Mouse (Mus musculus): ENCODE measurements around the gene Prdm13. TPM values are rescaled to one million over a fixed set of nuclear protein-coding genes. Genes with fewer than 3 reads are reported as not detected.

The Prdm13 gene
- polyA plus RNA-seq, 1 experiment from 2014 or later: not detected

- DNase-seq (ENCODE audit: low spot score) (no peak), ATAC-seq (no peak; the same call in 1 of the 2 replicates)
- Histone ChIP-seq H3K27ac (ENCODE audit: low read length) (no peak overlapping the region), H3K4me3 (ENCODE audit: low read depth, low read length) (no peak overlapping the region), H3K4me1 (ENCODE audit: insufficient read depth, low read depth, low read length) (no peaks in the 10 kb centered on the region), H3K9ac (replicated peaks; ENCODE audit: low read depth) (no peak overlapping the region), H3K9me3 (ENCODE audit: low read length) (no peaks in the 10 kb centered on the region), H3K27me3 (replicated peaks; ENCODE audit: insufficient read depth, low read length) (no peaks in the 10 kb centered on the region), H3K4me2 (replicated peaks; ENCODE audit: low read depth, low read length) (no peak overlapping the region), H3K36me3 (ENCODE audit: insufficient read depth, low read length) (no peaks in the 10 kb centered on the region)
- 58% methylated on average over 2 of the region's 2 CpGs for WGBS
- no peak for TF ChIP-seq EP300 (IDR thresholded peaks at IDR 0.05)
- TF ChIP-seq CTCF (IDR thresholded peaks at IDR 0.05): no peak
These were observed 56.5 kb downstream of the Prdm13 start for GRCm38 (mm10) chr4:21629275-21629583.

GRCm38 (mm10) chr4:21628367-21629274, 57.1 kb downstream of the Prdm13 start:
- Histone ChIP-seq H3K27me3 (replicated peaks; ENCODE audit: insufficient read depth, low read length) (no peaks in the 10 kb centered on the region), H3K9ac (replicated peaks; ENCODE audit: low read depth) (no peak overlapping the region), H3K27ac (ENCODE audit: low read length) (no peak overlapping the region), H3K36me3 (ENCODE audit: insufficient read depth, low read length) (no peaks in the 10 kb centered on the region), H3K4me2 (replicated peaks; ENCODE audit: low read depth, low read length) (no peak overlapping the region), H3K4me3 (ENCODE audit: low read depth, low read length) (no peak overlapping the region), H3K9me3 (ENCODE audit: low read length) (no peaks in the 10 kb centered on the region), H3K4me1 (ENCODE audit: insufficient read depth, low read depth, low read length) (no peaks in the 10 kb centered on the region)
- no peak for DNase-seq (ENCODE audit: low spot score)
- ATAC-seq: no peak
- 41% methylated on average over 3 of the region's 3 CpGs for WGBS
- TF ChIP-seq EP300 (IDR thresholded peaks at IDR 0.05): no peak
- no peak for TF ChIP-seq CTCF (IDR thresholded peaks at IDR 0.05)

Other genes starting within 250 kb of the Prdm13 start
- 32.3 TPM in 2 replicates for gene Ccnc, start 41.7 kb upstream of the Prdm13 start, polyA plus RNA-seq (2015; fragmentation: Nextera tagmentation; extraction: Ambion mirVana)
- 3.1 and 5.3 TPM in 2 replicates for gene Usp45, start 81.2 kb upstream of the Prdm13 start, polyA plus RNA-seq (2015; fragmentation: Nextera tagmentation; extraction: Ambion mirVana)
- gene Tstd3, start 81.2 kb upstream of the Prdm13 start, polyA plus RNA-seq (2015; fragmentation: Nextera tagmentation; extraction: Ambion mirVana): 5.9 and 6.1 TPM in 2 replicates
- gene Pnisr, start 161.6 kb upstream of the Prdm13 start, polyA plus RNA-seq (2015; fragmentation: Nextera tagmentation; extraction: Ambion mirVana): 70.8 and 95.2 TPM in 2 replicates
- gene Coq3, start 193.7 kb upstream of the Prdm13 start, polyA plus RNA-seq (2015; fragmentation: Nextera tagmentation; extraction: Ambion mirVana): 9.7 and 9.8 TPM in 2 replicates
- 0.47 and 0.49 TPM in 2 replicates for gene Faxc, start 245.4 kb upstream of the Prdm13 start, polyA plus RNA-seq (2015; fragmentation: Nextera tagmentation; extraction: Ambion mirVana)